Mouse (Mus musculus): ENCODE measurements around the gene Cd4. TPM values are rescaled to one million over a fixed set of nuclear protein-coding genes. Genes with fewer than 3 reads are reported as not detected.

The Cd4 gene
- total and polyA plus RNA-seq, 3 experiments: 0.26 to 1.6 (median 0.34) TPM

DNA sequence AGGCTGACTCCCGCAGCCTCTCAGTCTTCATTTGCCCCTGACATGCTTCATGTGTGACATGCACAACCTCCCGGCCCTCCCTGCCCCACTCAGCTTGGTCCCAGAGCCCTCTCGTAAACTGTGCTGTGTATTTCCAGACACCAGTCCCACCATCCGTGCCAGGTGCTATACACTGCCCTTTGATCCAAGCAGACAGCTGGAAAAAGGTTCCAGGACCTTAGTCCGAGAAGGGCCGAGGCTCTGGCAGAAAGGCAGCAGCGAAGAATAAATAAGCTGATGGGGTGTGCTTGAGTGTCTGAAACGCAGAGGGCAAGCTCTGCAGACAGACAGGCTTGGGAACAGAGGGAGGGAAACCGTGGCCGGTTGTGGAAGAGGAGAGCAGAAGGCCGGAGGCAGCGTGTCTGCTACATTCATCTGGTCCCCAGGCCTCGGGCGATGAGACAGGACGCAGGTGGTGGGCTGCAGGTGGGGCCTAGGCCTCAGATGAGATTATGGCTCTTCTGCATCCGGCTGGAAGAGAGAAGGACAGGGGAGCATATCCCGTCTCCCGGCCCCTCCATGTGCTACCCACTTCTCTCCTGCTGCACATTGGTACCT lies 22.2 kb downstream of the Cd4 start:
- no peak overlapping the region for H3K9ac ChIP-seq (ENCODE audit: insufficient read depth, low read depth)
- no peaks in the 10 kb centered on the region for H3K79me2 ChIP-seq (replicated peaks; ENCODE audit: control insufficient read depth, extremely low read depth, insufficient read depth, poor library complexity, severe bottlenecking)
- H3K27ac ChIP-seq (ENCODE audit: insufficient read depth, low read depth): no peak overlapping the region
- no peaks in the 10 kb centered on the region for H3K9me3 ChIP-seq (replicated peaks; ENCODE audit: low read length)
- peaks cover 23 to 29% of the 10 kb centered on the region in 2 experiments for H3K4me1 ChIP-seq (ENCODE audit: control insufficient read depth in 1 of 2, insufficient read depth in 2 of 2)
- in situ Hi-C loops (cut with MboI; ENCODE audit: low pct_ligation_motif_present, low pct_unique_long_range_greater_than_20kb, low sequenced_read_pairs) (loop anchor here (5.0 to 25.0 kb wide), 2 partner anchors 36 to 171 kb away; partner anchors contain the start of genes Acrbp and Ing4), dilution Hi-C loops (cut with MboI; ENCODE audit: extremely low pct_ligation_motif_present, extremely low pct_unique_long_range_greater_than_20kb, low sequenced_read_pairs) (no loop called here)
- no peak for DNase-seq (ENCODE audit: extremely low read depth)
- no peak overlapping the region for H3K4me2 ChIP-seq (ENCODE audit: insufficient read depth, low read depth, poor library complexity, severe bottlenecking)
- H3K4me3 ChIP-seq (replicated peaks in 1 of 3; ENCODE audit: low read depth in 2 of 3, low read length in 2 of 3, poor library complexity in 1 of 3): no peak overlapping the region
- peaks cover 22% of the 10 kb centered on the region for H3K27me3 ChIP-seq (replicated peaks)
- TF ChIP-seq PAX5 (IDR thresholded peaks at IDR 0.05; ENCODE audit: low read length) (no peak), MAX (IDR thresholded peaks at IDR 0.05; ENCODE audit: low read length) (no peak), KAT2A (IDR thresholded peaks at IDR 0.05; ENCODE audit: insufficient replicate concordance, low read length) (no peak), BHLHE40 (IDR thresholded peaks at IDR 0.05; ENCODE audit: low read depth, low read length) (no peak), ZMIZ1 (IDR thresholded peaks at IDR 0.05; ENCODE audit: low read depth, low read length) (no peak), IRF4 (IDR thresholded peaks at IDR 0.05; ENCODE audit: low read depth, low read length) (no peak), RAD21 (IDR thresholded peaks at IDR 0.05; ENCODE audit: low read depth, low read length) (no peak)
- H3K36me3 ChIP-seq (replicated peaks in 1 of 2; ENCODE audit: control insufficient read depth in 1 of 2, insufficient read depth in 1 of 2, low read length in 1 of 2): no peaks in the 10 kb centered on the region

DNA sequence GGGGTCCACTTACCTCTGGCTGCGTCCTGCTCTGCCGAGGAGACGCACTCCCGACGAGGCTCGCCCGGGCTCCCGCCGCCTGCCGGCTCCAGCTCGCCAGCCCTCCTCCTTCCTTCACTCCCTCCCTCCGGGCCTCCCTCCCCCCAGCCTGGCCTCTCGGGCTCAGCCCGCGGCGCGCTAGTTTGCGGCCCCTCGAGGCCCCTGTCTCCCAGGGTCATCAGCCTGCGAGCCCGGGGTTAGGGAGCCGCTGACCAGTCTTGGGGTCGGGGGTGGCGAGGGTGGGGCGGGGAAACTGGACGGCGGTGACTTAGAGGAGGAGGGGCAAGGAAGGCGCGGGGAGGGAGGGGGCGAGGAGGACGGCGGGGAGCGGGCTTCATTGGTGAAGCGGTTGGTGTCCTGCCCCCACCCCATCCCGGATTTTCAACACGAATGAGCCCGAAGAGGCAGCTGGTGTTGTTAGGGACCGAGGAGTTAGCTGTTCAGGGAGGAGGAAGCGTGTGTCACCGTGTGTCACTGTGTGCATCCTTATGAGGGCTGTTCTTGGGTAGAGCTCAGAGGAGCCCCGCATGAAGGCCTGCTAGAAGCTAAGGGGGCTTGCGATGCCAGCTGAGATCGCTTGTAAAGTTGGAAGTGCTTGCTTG lies 24.2 kb downstream of the Cd4 start, which contains the start of gene Gpr162:
TSS of gene Gpr162 (minus strand) at position 326 of the 641 bp plus-strand sequence.
- Histone ChIP-seq H3K4me1 (ENCODE audit: control insufficient read depth in 1 of 2, insufficient read depth in 2 of 2) (peaks cover 27 to 34% of the 10 kb centered on the region in 2 experiments), H3K4me3 (replicated peaks in 1 of 3; ENCODE audit: low read depth in 2 of 3, low read length in 2 of 3, poor library complexity in 1 of 3) (peak within 1 kb of the TSS; percentile 50 to 65 (median 54)), H3K79me2 (replicated peaks; ENCODE audit: control insufficient read depth, extremely low read depth, insufficient read depth, poor library complexity, severe bottlenecking) (no peaks in the 10 kb centered on the region), H3K9me3 (replicated peaks; ENCODE audit: low read length) (no peaks in the 10 kb centered on the region), H3K9ac (ENCODE audit: insufficient read depth, low read depth) (peak within 1 kb of the TSS; percentile 68), H3K4me2 (ENCODE audit: insufficient read depth, low read depth, poor library complexity, severe bottlenecking) (peak within 1 kb of the TSS; percentile 42), H3K27me3 (replicated peaks) (peaks cover 26% of the 10 kb centered on the region), H3K36me3 (replicated peaks in 1 of 2; ENCODE audit: control insufficient read depth in 1 of 2, insufficient read depth in 1 of 2, low read length in 1 of 2) (no peaks in the 10 kb centered on the region), H3K27ac (ENCODE audit: insufficient read depth, low read depth) (no peak within 1 kb of the TSS)
- dilution Hi-C loops (cut with MboI; ENCODE audit: extremely low pct_ligation_motif_present, extremely low pct_unique_long_range_greater_than_20kb, low sequenced_read_pairs): no loop called here
- peak; percentile 18; the same call in 1 of the 2 replicates for TF ChIP-seq CHD2 (IDR thresholded peaks at IDR 0.05; ENCODE audit: low read length)
- TF ChIP-seq TCF12 (IDR thresholded peaks at IDR 0.05; ENCODE audit: low read depth, low read length): no peak
- TF ChIP-seq MAZ (IDR thresholded peaks at IDR 0.05; ENCODE audit: low read depth, low read length): peak; percentile 87
- TF ChIP-seq UBTF (IDR thresholded peaks at IDR 0.05; ENCODE audit: low read depth, low read length): peak; percentile 82; the same call in 1 of the 2 replicates
- no peak for DNase-seq (ENCODE audit: extremely low read depth)
- in situ Hi-C loops (cut with MboI; ENCODE audit: low pct_ligation_motif_present, low pct_unique_long_range_greater_than_20kb, low sequenced_read_pairs): loop anchor here (25.0 kb wide), 1 partner anchor 174 kb away; the partner anchor contains the start of genes Acrbp and Ing4
